Mouse (Mus musculus) ES-Bruce4 (cell line): ENCODE results near the gene Gng8.

Experiments used
- CTCF ChIP-seq: IDR thresholded peaks from one replicate; pipeline ENCODE4 v1.8.1; 2011; ENCODE audit warnings: low read depth, low read length
- POLR2A ChIP-seq: IDR thresholded peaks from one replicate; pipeline ENCODE4 v1.8.1; 2011; ENCODE audit warnings: low read length; ENCODE audit not compliant: insufficient read depth

DNA sequence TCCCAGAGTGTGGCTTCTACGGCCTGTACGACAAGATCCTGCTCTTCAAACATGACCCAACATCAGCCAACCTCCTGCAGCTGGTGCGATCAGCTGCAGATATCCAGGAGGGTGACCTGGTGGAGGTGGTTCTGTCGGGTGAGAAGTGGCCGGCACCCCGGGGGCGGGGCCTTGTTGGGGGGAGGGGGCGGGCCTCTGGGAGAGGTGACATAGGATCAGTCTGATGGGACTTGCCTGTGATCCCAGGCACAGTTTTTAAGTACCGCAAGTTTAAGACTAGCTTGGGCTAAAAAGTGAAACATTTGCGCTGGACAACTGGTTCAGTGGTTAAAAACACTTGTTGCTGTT is 45.8 kb upstream of the Gng8 start:
- TF ChIP-seq POLR2A (no peak), CTCF (no peak)
